Mouse (Mus musculus) left cerebral cortex, postnatal 36 days (tissue): ENCODE results near the gene Mrm2. TPM values are rescaled to one million over a fixed set of nuclear protein-coding genes. Genes with fewer than 3 reads are reported as not detected.
"Not testable (repeated sequence)": the region's sequence is repeated elsewhere in the genome, so short reads cannot be mapped to it uniquely, and the experiment has no call there.

Experiments used
- DNase-seq, 2 experiments: peaks; one replicate each; pipeline ENCODE4 v3.0.0; 2021 to 2022; ENCODE audit warnings: low spot score in 2 of 2, mixed read lengths in 1 of 2
- intact Hi-C: fragments of 180-260 bp; cut with DNase I; formaldehyde crosslinking; loops from one replicate; pipeline ENCODE4 v1.15.1; 2025
- total RNA-seq, 2 experiments: library from RNA; stranded (reverse); gene quantifications; 2 replicates each; pipeline ENCODE4 v1.2.3; 2021

The Mrm2 gene
- 10 to 100 TPM in 1 of 2 experiments, 1 to 10 TPM in 1; 8.9 to 11.5 TPM for total RNA-seq

- intact Hi-C loops: loop anchor here (5.0 kb wide), 1 partner anchor 495 kb away; no protein-coding TSS in a partner anchor
- DNase-seq: peak; percentile 73 to 80
These were observed at the start of gene Mrm2 for GRCm38 (mm10) chr5:140331615-140332512. Gene Mrm2, minus strand, starts transcription at chr5:140331898.

GRCm38 (mm10) chr5:140381156-140381555 lies 49.5 kb upstream of the Mrm2 start:
- no peak for DNase-seq
- intact Hi-C loops: no loop called here

GRCm38 (mm10) chr5:140379299-140379698 lies 47.6 kb upstream of the Mrm2 start:
- intact Hi-C loops: no loop called here
- no peak for DNase-seq

- no peak for DNase-seq
- intact Hi-C loops: no loop called here
These were observed 46.6 kb upstream of the Mrm2 start for GRCm38 (mm10) chr5:140378121-140378853.

- intact Hi-C loops: no loop called here
- no peak for DNase-seq
These were observed 43.6 kb upstream of the Mrm2 start for GRCm38 (mm10) chr5:140375249-140375829.

- intact Hi-C loops: no loop called here
- DNase-seq: peak in 1 of 2 experiments; percentile 11
These were observed 42.5 kb upstream of the Mrm2 start for GRCm38 (mm10) chr5:140374226-140374625.

GRCm38 (mm10) chr5:140373711-140374110 lies 42.0 kb upstream of the Mrm2 start:
- intact Hi-C loops: no loop called here
- no peak for DNase-seq

- DNase-seq: peak; percentile 32 to 39
- intact Hi-C loops: no loop called here
These were observed 40.0 kb upstream of the Mrm2 start for GRCm38 (mm10) chr5:140371671-140372070.

GRCm38 (mm10) chr5:140370446-140371254 lies 39.0 kb upstream of the Mrm2 start:
- DNase-seq: no peak
- intact Hi-C loops: no loop called here

- intact Hi-C loops: no loop called here
- no peak for DNase-seq
These were observed 37.8 kb upstream of the Mrm2 start for GRCm38 (mm10) chr5:140369466-140369865.

GRCm38 (mm10) chr5:140368926-140369325 lies 37.2 kb upstream of the Mrm2 start:
- intact Hi-C loops: no loop called here
- DNase-seq: no peak

- DNase-seq, intact Hi-C loops: not testable (repeated sequence)
These were observed 36.4 kb upstream of the Mrm2 start for GRCm38 (mm10) chr5:140368126-140368525.

GRCm38 (mm10) chr5:140364415-140364814 lies 32.7 kb upstream of the Mrm2 start:
- DNase-seq: no peak
- intact Hi-C loops: no loop called here

GRCm38 (mm10) chr5:140359930-140360674 lies 28.4 kb upstream of the Mrm2 start:
- intact Hi-C loops: no loop called here
- DNase-seq: no peak

- DNase-seq: no peak
- intact Hi-C loops: no loop called here
These were observed 25.8 kb upstream of the Mrm2 start for GRCm38 (mm10) chr5:140357466-140357865.

- intact Hi-C loops: no loop called here
- DNase-seq: no peak
These were observed 24.2 kb upstream of the Mrm2 start for GRCm38 (mm10) chr5:140355934-140356333.

GRCm38 (mm10) chr5:140352352-140352751 lies 20.7 kb upstream of the Mrm2 start:
- intact Hi-C loops: no loop called here
- DNase-seq: no peak

GRCm38 (mm10) chr5:140350731-140351497 lies 19.2 kb upstream of the Mrm2 start:
- no peak for DNase-seq
- intact Hi-C loops: no loop called here
